ENCODE assay signal across 8 mouse cellular contexts in genomic region chr19:25622291-25623251, GRCm38 (mm10). TPM values are rescaled to one million over a fixed set of nuclear protein-coding genes. Genes with fewer than 3 reads are reported as not detected.
DNase-seq lines count a peak whose midpoint lies in the region; ATAC-seq and TF ChIP-seq lines count a peak whose summit lies in the region.

No protein-coding gene starts in this region.

- DNase-seq in MEL (ENCODE audit: low read depth, low spot score) = no peak
- peak; percentile 77 to 81 for DNase-seq in cerebellum, postnatal 14 days
- DNase-seq in gastrocnemius, adult 2 months = peak; percentile 78
- DNase-seq in left cerebral cortex, adult 2 months (ENCODE audit: extremely low spot score in 1 of 2, low spot score in 2 of 2) = peak; percentile 51 to 62
- peak; percentile 62 to 77 for DNase-seq in lung, postnatal 4 days
- peak; percentile 52 for DNase-seq in retina, postnatal 7 days (ENCODE audit: low read depth, low spot score)
- DNase-seq in urinary bladder, adult 2 months (ENCODE audit: low spot score) = peak; percentile 64

- no peaks in the 10 kb centered on the region for H3K36me3 ChIP-seq in MEL (ENCODE audit: control insufficient read depth in 1 of 2, insufficient read depth in 2 of 2, low read length in 2 of 2)
- H3K36me3 ChIP-seq in hindbrain, embryonic 15.5 days = no peaks in the 10 kb centered on the region

- peak; percentile 65; the same call in 1 of the 2 replicates for ATAC-seq in hindbrain, embryonic 15.5 days (ENCODE audit: low FRiP score, low read depth)

- H3K4me3 ChIP-seq in MEL (ENCODE audit: control insufficient read depth in 1 of 2, insufficient read depth in 1 of 2, low read depth in 2 of 2, low read length in 2 of 2) = no peak overlapping the region
- peak overlapping the region; percentile 59 for H3K4me3 ChIP-seq in gastrocnemius, adult 2 months
- H3K4me3 ChIP-seq in hindbrain, embryonic 15.5 days = peak overlapping the region; percentile 24
- 0 out of 2 replicates have a peak overlapping the region, but pooled peaks have one; percentile 1 for H3K4me3 ChIP-seq in left cerebral cortex, adult 2 months

- H3K4me1 ChIP-seq in MEL (ENCODE audit: control insufficient read depth in 1 of 2, insufficient read depth in 2 of 2, low read length in 2 of 2) = no peaks in the 10 kb centered on the region
- peaks cover 6% of the 10 kb centered on the region; the same call in 1 of the 2 replicates for H3K4me1 ChIP-seq in hindbrain, embryonic 15.5 days (replicated peaks)

- no peak overlapping the region for H3K27ac ChIP-seq in MEL (ENCODE audit: control insufficient read depth, low read depth, low read length)
- no peak overlapping the region for H3K27ac ChIP-seq in gastrocnemius, adult 2 months
- no peak overlapping the region for H3K27ac ChIP-seq in hindbrain, embryonic 15.5 days (replicated peaks)
- no peak overlapping the region for H3K27ac ChIP-seq in left cerebral cortex, adult 2 months

- no peak for TF ChIP-seq EP300 in MEL (IDR thresholded peaks at IDR 0.05; ENCODE audit: low read depth in 1 of 2, low read length in 2 of 2)

- TF ChIP-seq CTCF in MEL (IDR thresholded peaks at IDR 0.05 in 2 of 3, conservative IDR thresholded peaks at IDR 0.05 in 1 of 3; ENCODE audit: control insufficient read depth in 1 of 3, insufficient read depth in 1 of 3, low read depth in 2 of 3, low read length in 3 of 3, poor library complexity in 1 of 3, severe bottlenecking in 1 of 3) = peak in 2 of 3 experiments; percentile 4 to 15; a peak in 2 of 6 replicates
- TF ChIP-seq CTCF in gastrocnemius, adult 2 months (IDR thresholded peaks at IDR 0.05) = peak; percentile 85
- TF ChIP-seq CTCF in left cerebral cortex, adult 2 months (IDR thresholded peaks at IDR 0.05) = peak; percentile 80

- TF ChIP-seq RAD21 in MEL (IDR thresholded peaks at IDR 0.05; ENCODE audit: low read depth, low read length) = no peak

- H3K4me2 ChIP-seq in hindbrain, embryonic 15.5 days = peak overlapping the region; percentile 50

- no peak overlapping the region for H3K9ac ChIP-seq in MEL (ENCODE audit: control insufficient read depth, low read depth, low read length, poor library complexity, severe bottlenecking)
- H3K9ac ChIP-seq in hindbrain, embryonic 15.5 days = no peak overlapping the region

- 29% methylated on average over 54 of the region's 54 CpGs for WGBS in hindbrain, embryonic 15.5 days

- TF ChIP-seq POLR2A in MEL (IDR thresholded peaks at IDR 0.05; ENCODE audit: control insufficient read depth in 1 of 2, insufficient read depth in 1 of 2, low read depth in 1 of 2, low read length in 2 of 2, poor library complexity in 1 of 2) = no peak

- no peaks in the 10 kb centered on the region for H3K9me3 ChIP-seq in MEL (replicated peaks; ENCODE audit: insufficient read depth, low read length)
- H3K9me3 ChIP-seq in hindbrain, embryonic 15.5 days = no peaks in the 10 kb centered on the region

- no peaks in the 10 kb centered on the region for H3K79me2 ChIP-seq in MEL (ENCODE audit: control insufficient read depth, insufficient read depth, low read length, poor library complexity)

- intact Hi-C loops in gastrocnemius, adult 2 months (cut with DNase I) = loop anchor here (2.0 kb wide), 1 partner anchor 78 kb away; no protein-coding TSS in a partner anchor
- intact Hi-C loops in left cerebral cortex, adult 2 months (cut with DNase I) = loop anchor here (2.0 kb wide), 1 partner anchor 78 kb away; no protein-coding TSS in a partner anchor

- no peaks in the 10 kb centered on the region for H3K27me3 ChIP-seq in MEL (ENCODE audit: control insufficient read depth in 1 of 2, insufficient read depth in 2 of 2, low read length in 2 of 2)
- H3K27me3 ChIP-seq in hindbrain, embryonic 15.5 days = peaks cover 88% of the 10 kb centered on the region

TF ChIP-seq in MEL, 35 proteins besides CTCF, POLR2A, EP300 and RAD21:
- TF ChIP-seq CHD1 (IDR thresholded peaks at IDR 0.05; ENCODE audit: low read depth, low read length) (no peak), MXI1 (IDR thresholded peaks at IDR 0.05; ENCODE audit: low read depth, low read length) (no peak), USF2 (IDR thresholded peaks at IDR 0.05; ENCODE audit: borderline replicate concordance in 1 of 2, insufficient read depth in 1 of 2, low read depth in 1 of 2, low read length in 2 of 2) (no peak), MYB (IDR thresholded peaks at IDR 0.05; ENCODE audit: low read depth, low read length) (no peak), JUND (IDR thresholded peaks at IDR 0.05; ENCODE audit: low read depth, low read length) (no peak), MAFK (IDR thresholded peaks at IDR 0.05; ENCODE audit: borderline replicate concordance, low read depth, low read length) (no peak), ZMIZ1 (IDR thresholded peaks at IDR 0.05; ENCODE audit: low read depth, low read length) (no peak), USF1 (IDR thresholded peaks at IDR 0.05; ENCODE audit: low read depth, low read length) (no peak), E2F4 (IDR thresholded peaks at IDR 0.05; ENCODE audit: borderline replicate concordance, low read depth, low read length) (no peak), MYC (IDR thresholded peaks at IDR 0.05; ENCODE audit: low read depth, low read length) (no peak), SMC3 (IDR thresholded peaks at IDR 0.05; ENCODE audit: low read depth, low read length) (no peak), ZKSCAN1 (IDR thresholded peaks at IDR 0.05; ENCODE audit: low read depth, low read length) (no peak), TCF12 (IDR thresholded peaks at IDR 0.05; ENCODE audit: low read depth, low read length) (no peak), NRF1 (IDR thresholded peaks at IDR 0.05; ENCODE audit: insufficient read depth, low read depth, low read length, poor library complexity, severe bottlenecking) (no peak), TAL1 (IDR thresholded peaks at IDR 0.05; ENCODE audit: low read length) (no peak), POLR2AphosphoS2 (IDR thresholded peaks at IDR 0.05; ENCODE audit: low read length) (no peak), KAT2A (conservative IDR thresholded peaks at IDR 0.05; ENCODE audit: low read depth, low read length) (no peak)

RNA-seq across cellular contexts. Expression of gene Dmrt3, which starts 12.5 kb away (rescaled TPM):
- not detected in 2 replicates for total RNA-seq in MEL (2012; rRNA removed)
- polyA plus RNA-seq in MEL (2012; ENCODE audit: insufficient read depth in 1 of 2, insufficient read length in 2 of 2, low read depth in 1 of 2, low replicate concordance in 2 of 2, missing spikeins in 1 of 2) = not detected
- not detected for total RNA-seq in gastrocnemius, adult 2 months (2021)
- 0.38 and 0.49 TPM in 2 replicates for polyA plus RNA-seq in hindbrain, embryonic 15.5 days (2015; fragmentation: Nextera tagmentation; extraction: Ambion mirVana)
- total RNA-seq in left cerebral cortex, adult 2 months (2021) = under 1 TPM in 1 of 2 experiments, not detected in 1; 0.14 TPM
- polyA plus RNA-seq in urinary bladder, adult 2 months (2012; rRNA removed) = 0.06 TPM in 1 of 2 replicates, not detected in the other

RNA-seq across cellular contexts. Expression of gene Dmrt2, which starts 49.6 kb away (rescaled TPM):
- total RNA-seq in MEL (2012; rRNA removed) = not detected in 2 replicates
- polyA plus RNA-seq in MEL (2012; ENCODE audit: insufficient read depth in 1 of 2, insufficient read length in 2 of 2, low read depth in 1 of 2, low replicate concordance in 2 of 2, missing spikeins in 1 of 2) = not detected
- total RNA-seq in gastrocnemius, adult 2 months (2021) = 1 to 10 TPM; 4.5 to 8.8 TPM
- polyA plus RNA-seq in hindbrain, embryonic 15.5 days (2015; fragmentation: Nextera tagmentation; extraction: Ambion mirVana) = 0.09 TPM in 1 of 2 replicates, not detected in the other
- total RNA-seq in left cerebral cortex, adult 2 months (2021) = 1 to 10 TPM; 1.5 to 2.0 TPM
- polyA plus RNA-seq in urinary bladder, adult 2 months (2012; rRNA removed) = 0.31 and 0.96 TPM in 2 replicates

Comparison
In these comparisons a context has a peak if more than half of its experiments do, and no peak if none do; other contexts are left out.
1. H3K4me3 ChIP-seq: peak in gastrocnemius, adult 2 months (single experiment), hindbrain, embryonic 15.5 days (single experiment) and left cerebral cortex, adult 2 months (single experiment); none in MEL (0 of 2).
2. CTCF ChIP-seq: peak in every context shown above with its lines; median percentile 85 in gastrocnemius, adult 2 months; 80 in left cerebral cortex, adult 2 months; 10 in MEL.